Mouse (Mus musculus) heart, adult 2 months (tissue): ENCODE measurements at regions not wholly inside any gene's neighbourhood (a gene's known extent, or its start where the extent isn't known, plus 50 kb on each side); places are given as distances from the start of the nearest gene placed in this dataset.
A peak's percentile ranks its signal among the peaks of the same experiment; 100 is the strongest.

Experiments used
- DNase-seq, 2 experiments: peaks; one replicate each; pipeline ENCODE4 v3.0.0; 2021
- H3K27ac ChIP-seq: fragments of 200-600 bp; 2 replicates; pipeline ENCODE4 v1.8.1; 2022
- H3K27me3 ChIP-seq: fragments of 200-500 bp; 2 replicates; pipeline ENCODE4 v1.6.1; 2012; ENCODE audit warnings: mild to moderate bottlenecking, low read length, inconsistent platforms, mixed read lengths; ENCODE audit not compliant: control insufficient read depth, insufficient read depth
- H3K36me3 ChIP-seq: fragments of 200-500 bp; 2 replicates; pipeline ENCODE4 v1.6.1; 2012; ENCODE audit warnings: low read length, inconsistent platforms; ENCODE audit not compliant: control insufficient read depth, insufficient read depth
- H3K4me1 ChIP-seq: fragments of 200-500 bp; 2 replicates; pipeline ENCODE4 v1.6.1; 2011; ENCODE audit warnings: low read length; ENCODE audit not compliant: control insufficient read depth, insufficient read depth
- H3K4me3 ChIP-seq: fragments of 200-600 bp; 2 replicates; pipeline ENCODE4 v1.8.1; 2022
- H3K79me2 ChIP-seq: fragments of 200-500 bp; replicated peaks from 2 replicates; pipeline ENCODE4 v1.6.1; 2012; ENCODE audit warnings: mild to moderate bottlenecking, inconsistent platforms, low read length, moderate library complexity, mixed read lengths; ENCODE audit not compliant: control insufficient read depth, insufficient read depth
- H3K9ac ChIP-seq: fragments of 200-500 bp; 2 replicates; pipeline ENCODE4 v1.6.1; 2012; ENCODE audit warnings: low read depth, mild to moderate bottlenecking, control low read depth, inconsistent platforms, low read length, mixed read lengths
- CTCF ChIP-seq: fragments of 200-600 bp; IDR thresholded peaks from 2 replicates; pipeline ENCODE4 v1.8.1; 2022; ENCODE audit warnings: antibody characterized with exemption, mild to moderate bottlenecking, moderate library complexity
- EP300 ChIP-seq: fragments of 200-500 bp; IDR thresholded peaks from 2 replicates; pipeline ENCODE4 v1.6.1; 2011; ENCODE audit warnings: low read depth, low read length, control low read depth; ENCODE audit not compliant: insufficient read depth
- POLR2A ChIP-seq: fragments of 200-500 bp; IDR thresholded peaks from 2 replicates; pipeline ENCODE4 v1.6.1; 2011; ENCODE audit warnings: mild to moderate bottlenecking, low read depth, low read length, control low read depth; ENCODE audit not compliant: insufficient read depth
- WGBS: fragments of 180-500 bp; shearing (Covaris S2); methylation state at CpG from one replicate; pipeline ENCODE4 v1.1.7; 2018; 5-methylcytosine and 5-hydroxymethylcytosine counted together
- intact Hi-C: fragments of 180-260 bp; cut with DNase I; formaldehyde crosslinking; loops from one replicate; pipeline ENCODE4 v1.15.1; 2025

DNA sequence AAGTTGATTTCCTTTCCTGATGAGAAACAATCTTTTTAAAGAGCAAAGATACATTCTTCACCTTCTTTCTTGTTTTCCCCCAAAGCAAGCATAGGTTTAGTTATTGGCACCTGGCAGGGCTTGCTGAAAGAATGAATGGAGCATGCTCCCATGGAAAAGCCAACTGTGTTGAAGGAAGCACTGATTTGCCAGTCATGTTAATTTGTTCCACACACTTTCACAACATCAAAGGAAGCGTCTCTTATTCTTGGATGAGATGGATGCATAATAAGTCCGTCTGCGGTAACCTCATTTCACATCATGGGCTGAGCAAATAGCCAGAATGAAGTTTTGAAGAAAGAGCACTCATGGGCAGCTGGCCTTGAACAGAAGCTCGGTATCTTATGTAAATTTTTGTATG lies 270.4 kb downstream of the Bckdhb start:
- Histone ChIP-seq H3K27ac (no peak overlapping the region), H3K36me3 (no peaks in the 10 kb centered on the region), H3K4me1 (no peaks in the 10 kb centered on the region), H3K79me2 (no peaks in the 10 kb centered on the region), H3K9ac (no peak overlapping the region), H3K27me3 (no peaks in the 10 kb centered on the region), H3K4me3 (no peak overlapping the region)
- DNase-seq = no peak
- intact Hi-C loops = no loop called here
- no peak for TF ChIP-seq CTCF
- no peak for TF ChIP-seq EP300
- TF ChIP-seq POLR2A = no peak
- WGBS = 85% methylated on average over 4 of the region's 4 CpGs

- DNase-seq = no peak
- Histone ChIP-seq H3K79me2 (no peaks in the 10 kb centered on the region), H3K4me3 (no peak overlapping the region), H3K27me3 (no peaks in the 10 kb centered on the region), H3K36me3 (no peaks in the 10 kb centered on the region), H3K27ac (no peak overlapping the region), H3K4me1 (no peaks in the 10 kb centered on the region), H3K9ac (no peak overlapping the region)
- 86% methylated on average over 3 of the region's 3 CpGs for WGBS
- TF ChIP-seq POLR2A (no peak), CTCF (no peak), EP300 (no peak)
- intact Hi-C loops = no loop called here
Measured at GRCm38 (mm10) chr9:84200208-84200607, 275.3 kb downstream of the Bckdhb start.

- TF ChIP-seq CTCF (no peak), EP300 (no peak), POLR2A (no peak)
- DNase-seq = no peak
- intact Hi-C loops = no loop called here
- Histone ChIP-seq H3K9ac (no peak overlapping the region), H3K27ac (no peak overlapping the region), H3K4me1 (no peaks in the 10 kb centered on the region), H3K36me3 (no peaks in the 10 kb centered on the region), H3K79me2 (no peaks in the 10 kb centered on the region), H3K27me3 (no peaks in the 10 kb centered on the region), H3K4me3 (no peak overlapping the region)
- 57% methylated on average over 3 of the region's 3 CpGs for WGBS
Measured at GRCm38 (mm10) chr9:84204056-84204455, 279.1 kb downstream of the Bckdhb start.

GRCm38 (mm10) chr9:84240491-84240975 lies 315.6 kb downstream of the Bckdhb start:
- Histone ChIP-seq H3K27ac (no peak overlapping the region), H3K4me3 (no peak overlapping the region), H3K79me2 (no peaks in the 10 kb centered on the region), H3K9ac (no peak overlapping the region), H3K27me3 (no peaks in the 10 kb centered on the region), H3K36me3 (no peaks in the 10 kb centered on the region), H3K4me1 (no peaks in the 10 kb centered on the region)
- 80% methylated on average over 4 of the region's 4 CpGs for WGBS
- no peak for TF ChIP-seq POLR2A
- no peak for TF ChIP-seq CTCF
- no peak for TF ChIP-seq EP300
- intact Hi-C loops = loop anchor here (5.0 to 10.0 kb wide), 3 partner anchors 126 to 286 kb away; no protein-coding TSS in a partner anchor
- no peak for DNase-seq

GRCm38 (mm10) chr9:84249765-84250164 lies 324.8 kb downstream of the Bckdhb start:
- H3K27me3 ChIP-seq = no peaks in the 10 kb centered on the region
- TF ChIP-seq EP300 = no peak
- no peak for TF ChIP-seq CTCF
- TF ChIP-seq POLR2A = no peak
- no peak overlapping the region for H3K4me3 ChIP-seq
- intact Hi-C loops = loop anchor here (5.0 to 10.0 kb wide), 3 partner anchors 135 to 1078 kb away; partner anchors contain the start of gene Tent5a
- WGBS = 80% methylated on average over 1 of the region's 1 CpGs
- no peak for DNase-seq
- H3K9ac ChIP-seq = no peak overlapping the region
- H3K79me2 ChIP-seq = no peaks in the 10 kb centered on the region
- no peaks in the 10 kb centered on the region for H3K36me3 ChIP-seq
- no peak overlapping the region for H3K27ac ChIP-seq
- H3K4me1 ChIP-seq = no peaks in the 10 kb centered on the region

GRCm38 (mm10) chr9:84253022-84253991 lies 328.4 kb downstream of the Bckdhb start:
- Histone ChIP-seq H3K36me3 (no peaks in the 10 kb centered on the region), H3K79me2 (no peaks in the 10 kb centered on the region), H3K27ac (no peak overlapping the region), H3K9ac (no peak overlapping the region), H3K4me3 (no peak overlapping the region), H3K27me3 (no peaks in the 10 kb centered on the region), H3K4me1 (no peaks in the 10 kb centered on the region)
- 22% methylated on average over 7 of the region's 7 CpGs for WGBS
- DNase-seq = peak; percentile 17 to 25
- intact Hi-C loops = loop anchor here (5.0 kb wide), 1 partner anchor 1074 kb away; the partner anchor contains the start of gene Tent5a
- TF ChIP-seq EP300 (no peak), POLR2A (no peak), CTCF (peak; percentile 63)
